ENCODE assay signal across 7 mouse cellular contexts in the genomic region with DNA sequence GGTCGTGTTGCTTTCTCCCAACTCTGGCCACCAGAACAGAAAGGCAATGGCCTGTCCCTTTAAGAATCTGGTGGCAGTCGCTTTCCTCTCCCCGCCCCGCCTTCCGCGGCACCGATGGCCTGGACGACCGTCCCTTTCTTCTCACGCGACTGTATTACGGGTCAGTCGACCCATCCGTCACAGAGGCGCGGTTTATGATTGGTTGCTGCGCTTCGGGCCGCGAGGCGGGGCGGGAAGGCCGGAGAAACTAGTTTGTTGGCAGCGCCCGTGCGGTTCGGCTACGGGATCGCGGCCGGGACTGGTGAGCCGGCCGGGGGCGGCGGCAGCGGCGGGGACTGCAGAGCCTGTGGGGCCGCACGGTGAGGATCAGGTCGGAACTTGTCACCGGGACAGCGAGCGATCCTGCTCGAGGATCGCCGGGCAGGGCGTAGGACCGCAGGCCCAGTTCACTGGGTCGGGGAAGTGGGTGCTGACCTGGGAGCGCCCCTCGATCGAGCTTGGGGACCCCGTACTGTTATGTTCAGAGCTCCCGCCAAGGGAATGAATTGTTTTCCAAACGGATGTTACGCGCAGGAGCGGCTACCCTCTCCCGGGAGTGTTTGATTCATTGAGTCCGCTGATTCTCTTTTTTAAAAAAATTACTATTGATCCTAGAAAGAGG. TPM values are rescaled to one million over a fixed set of nuclear protein-coding genes. Genes with fewer than 3 reads are reported as not detected.
A peak's percentile ranks its signal among the peaks of the same experiment; 100 is the strongest.
DNase-seq lines count a peak whose midpoint lies in the region; ATAC-seq and TF ChIP-seq lines count a peak whose summit lies in the region.

A gene (plus strand): TSS at position 196 of the 661 bp plus-strand sequence.

- no peaks in the 10 kb centered on the region for H3K27me3 ChIP-seq in embryonic facial prominence, embryonic 10.5 days (replicated peaks; ENCODE audit: low read depth, poor library complexity, severe bottlenecking)
- no peaks in the 10 kb centered on the region for H3K27me3 ChIP-seq in intestine, postnatal 0 days (replicated peaks; ENCODE audit: control insufficient read depth, insufficient read depth, low read length)
- H3K27me3 ChIP-seq in midbrain, embryonic 12.5 days = no peaks in the 10 kb centered on the region
- no peaks in the 10 kb centered on the region for H3K27me3 ChIP-seq in small intestine, adult 2 months (ENCODE audit: control insufficient read depth, insufficient read depth, low read length)

- peak within 1 kb of the TSS; percentile 79 for H3K9ac ChIP-seq in intestine, postnatal 0 days (ENCODE audit: low read depth, low read length)
- peak within 1 kb of the TSS; percentile 90 for H3K9ac ChIP-seq in midbrain, embryonic 12.5 days (replicated peaks)

- no peak for TF ChIP-seq CTCF in intestine, postnatal 0 days (IDR thresholded peaks at IDR 0.05; ENCODE audit: low read depth)
- TF ChIP-seq CTCF in small intestine, adult 2 months (IDR thresholded peaks at IDR 0.05; ENCODE audit: extremely low read depth, insufficient read length, insufficient replicate concordance, low read depth, low read length) = no peak

- intact Hi-C loops in left cerebral cortex, postnatal 4 days (cut with DNase I) = no loop called here

- H3K36me3 ChIP-seq in embryonic facial prominence, embryonic 10.5 days (replicated peaks) = peaks cover 24% of the 10 kb centered on the region
- 0 out of 2 replicates have a peak, but pooled peaks cover 7% of the 10 kb centered on the region for H3K36me3 ChIP-seq in intestine, postnatal 0 days (ENCODE audit: control insufficient read depth, insufficient read depth)
- H3K36me3 ChIP-seq in midbrain, embryonic 12.5 days = no peaks in the 10 kb centered on the region
- H3K36me3 ChIP-seq in small intestine, adult 2 months (ENCODE audit: control insufficient read depth, insufficient read depth, low read length) = no peaks in the 10 kb centered on the region

- peak within 1 kb of the TSS; percentile 96 for H3K27ac ChIP-seq in embryonic facial prominence, embryonic 10.5 days (replicated peaks)
- peak within 1 kb of the TSS; percentile 79 for H3K27ac ChIP-seq in intestine, postnatal 0 days (ENCODE audit: low read depth, low read length)
- H3K27ac ChIP-seq in midbrain, embryonic 12.5 days (replicated peaks) = peak within 1 kb of the TSS; percentile 79
- peak within 1 kb of the TSS; percentile 48; the same call in 1 of the 2 replicates for H3K27ac ChIP-seq in small intestine, adult 2 months (ENCODE audit: insufficient read depth, low read depth, low read length)

- under 1% methylated on average over 60 of the region's 60 CpGs for WGBS in embryonic facial prominence, embryonic 10.5 days
- under 1% methylated on average over 60 of the region's 60 CpGs for WGBS in intestine, postnatal 0 days
- WGBS in midbrain, embryonic 12.5 days = under 1% methylated on average over 60 of the region's 60 CpGs
- whole genome bisulfite sequencing in small intestine, adult 2 months = under 1% methylated on average over 60 of the region's 60 CpGs

- peak within 1 kb of the TSS; percentile 83 for H3K4me2 ChIP-seq in intestine, postnatal 0 days (replicated peaks; ENCODE audit: low read depth)
- peak within 1 kb of the TSS; percentile 93 for H3K4me2 ChIP-seq in midbrain, embryonic 12.5 days (replicated peaks)

- DNase-seq in adrenal gland, postnatal 10 days = peak; percentile 98
- DNase-seq in embryonic facial prominence, embryonic 10.5 days (ENCODE audit: low spot score) = peak; percentile 97
- no peak for DNase-seq in gonadal fat pad, adult 2 months (ENCODE audit: low read depth)
- peak; percentile 96 for DNase-seq in left cerebral cortex, postnatal 4 days

- peak within 1 kb of the TSS; percentile 91 for H3K4me3 ChIP-seq in embryonic facial prominence, embryonic 10.5 days
- H3K4me3 ChIP-seq in intestine, postnatal 0 days (ENCODE audit: low read depth, low read length) = peak within 1 kb of the TSS; percentile 71
- peak within 1 kb of the TSS; percentile 86 for H3K4me3 ChIP-seq in midbrain, embryonic 12.5 days
- peak within 1 kb of the TSS; percentile 90 for H3K4me3 ChIP-seq in small intestine, adult 2 months (ENCODE audit: low read depth, low read length)

- H3K4me1 ChIP-seq in embryonic facial prominence, embryonic 10.5 days = peaks cover 36% of the 10 kb centered on the region
- peaks cover 5% of the 10 kb centered on the region; the same call in 1 of the 2 replicates for H3K4me1 ChIP-seq in intestine, postnatal 0 days (replicated peaks; ENCODE audit: control insufficient read depth, insufficient read depth, low read length)
- peaks cover 35% of the 10 kb centered on the region for H3K4me1 ChIP-seq in midbrain, embryonic 12.5 days
- H3K4me1 ChIP-seq in small intestine, adult 2 months (ENCODE audit: control insufficient read depth, insufficient read depth, insufficient read length, low read length) = peaks cover 3% of the 10 kb centered on the region

- peak; percentile 50; the same call in 1 of the 2 replicates for TF ChIP-seq POLR2A in small intestine, adult 2 months (IDR thresholded peaks at IDR 0.05; ENCODE audit: low read depth, low read length)

- H3K9me3 ChIP-seq in embryonic facial prominence, embryonic 10.5 days = no peaks in the 10 kb centered on the region
- no peaks in the 10 kb centered on the region for H3K9me3 ChIP-seq in intestine, postnatal 0 days (ENCODE audit: control insufficient read depth)
- H3K9me3 ChIP-seq in midbrain, embryonic 12.5 days = no peaks in the 10 kb centered on the region

- peak; percentile 98 for ATAC-seq in intestine, postnatal 0 days
- ATAC-seq in midbrain, embryonic 12.5 days (ENCODE audit: low FRiP score, low read depth) = peak; percentile 98

RNA-seq across cellular contexts. Expression of the gene that starts here (rescaled TPM):
- total RNA-seq in adrenal gland, postnatal 10 days (2021) = 10 to 100 TPM; 21.0 to 22.4 TPM
- 24.0 and 24.2 TPM in 2 replicates for polyA plus RNA-seq in embryonic facial prominence, embryonic 10.5 days (2016; fragmentation: Nextera tagmentation; extraction: Ambion mirVana)
- 19.5 and 24.4 TPM in 2 replicates for polyA plus RNA-seq in gonadal fat pad, adult 2 months (2012; rRNA removed)
- 4.2 and 5.0 TPM in 2 replicates for polyA plus RNA-seq in intestine, postnatal 0 days (2015; fragmentation: Nextera tagmentation; extraction: Ambion mirVana)
- 10 to 100 TPM; 29.6 to 33.5 TPM for total RNA-seq in left cerebral cortex, postnatal 4 days (2021)
- 22.4 and 23.1 TPM in 2 replicates for polyA plus RNA-seq in midbrain, embryonic 12.5 days (2016; fragmentation: Nextera tagmentation; extraction: Ambion mirVana)
- 6.8 and 9.4 TPM in 2 replicates for polyA plus RNA-seq in small intestine, adult 2 months (2012; rRNA removed)
